Mouse (Mus musculus) adrenal gland, postnatal 36 days (tissue): ENCODE results near the gene Ucma. TPM values are rescaled to one million over a fixed set of nuclear protein-coding genes. Genes with fewer than 3 reads are reported as not detected.

Experiments
- total RNA-seq, 2 experiments: library from RNA; stranded (reverse); gene quantifications; 2 replicates each; pipeline ENCODE4 v1.2.3; 2021

The Ucma gene
- total RNA-seq, 2 experiments from 2014 or later: not detected

Other genes starting within 250 kb of the Ucma start
- 10 to 100 TPM; 47.1 to 52.5 TPM for gene Sephs1, start 94.6 kb upstream of the Ucma start, total RNA-seq
- 100 to 1,000 TPM; 213 to 352 TPM for gene Phyh, start 57.1 kb upstream of the Ucma start, total RNA-seq
- gene Mcm10, start 36.7 kb downstream of the Ucma start, total RNA-seq: 10 to 100 TPM in 1 of 2 experiments, 1 to 10 TPM in 1; 4.9 to 10.9 TPM
- gene Optn, start 87.9 kb downstream of the Ucma start, total RNA-seq: 100 to 1,000 TPM in 1 of 2 experiments, 10 to 100 TPM in 1; 60.7 to 162 TPM
- gene Ccdc3, start 161.7 kb downstream of the Ucma start, total RNA-seq: 10 to 100 TPM in 1 of 2 experiments, 1 to 10 TPM in 1; 9.2 to 11.3 TPM